Mouse (Mus musculus): Measurements from ENCODE around the gene Gm49352.
"Not testable (repeated sequence)": the region's sequence is repeated elsewhere in the genome, so short reads cannot be mapped to it uniquely, and the experiment has no call there.

Gm49352 gene

GRCm38 (mm10) chr13:61568074-61568473 lies at the start of gene Gm49352:
TSS of gene Gm49352 (minus strand) at chr13:61568174.
- not testable (repeated sequence) for DNase-seq

DNA sequence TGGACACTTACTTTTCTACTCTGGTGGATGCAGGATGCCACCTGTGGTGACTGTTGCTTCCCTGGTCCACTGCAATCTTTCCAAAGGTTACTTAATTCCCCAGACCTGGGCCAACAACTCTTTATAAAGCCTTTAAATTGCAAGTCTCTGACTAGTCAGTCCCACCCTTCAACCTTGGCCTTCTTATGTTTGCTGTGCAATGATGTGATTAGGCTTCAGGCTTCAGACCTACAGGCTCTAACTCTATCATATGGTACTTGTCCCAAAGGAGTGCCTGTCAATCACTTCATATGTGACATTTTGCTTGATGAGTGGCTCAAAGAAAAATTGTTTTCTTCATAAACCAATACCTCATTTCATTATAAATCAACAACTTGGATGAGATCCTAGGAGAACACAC lies 2.1 kb upstream of the Gm49352 start, which contains the start of gene Cts3:
Gene Cts3, minus strand, starts transcription at position 101 of the 400 bp plus-strand sequence.
- DNase-seq: no peak

DNA sequence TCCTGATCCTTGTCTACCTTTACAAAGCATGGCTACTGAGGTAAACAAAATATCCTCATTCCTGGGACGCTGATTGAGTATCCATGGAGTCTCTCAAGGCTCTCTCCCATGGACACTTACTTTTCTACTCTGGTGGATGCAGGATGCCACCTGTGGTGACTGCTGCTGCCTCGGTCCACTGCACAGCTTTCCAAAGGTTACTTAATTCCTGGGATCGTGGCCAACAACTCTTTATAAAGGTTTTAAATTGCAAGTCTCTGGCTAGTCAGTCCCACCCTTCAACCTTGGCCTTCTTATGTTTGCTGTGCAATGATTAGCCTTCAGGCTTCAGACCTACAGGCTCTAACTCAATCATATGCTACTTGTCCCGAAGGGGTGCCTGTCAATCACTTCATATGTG lies 26.3 kb downstream of the Gm49352 start, which contains the start of gene Ctsm:
Gene Ctsm, minus strand, starts transcription at position 209 of the 400 bp plus-strand sequence.
- DNase-seq: no peak
